Mouse (Mus musculus) testis, postnatal 14 days (tissue): ENCODE results near the gene Klc4.

Source experiments
- DNase-seq: peaks from one replicate; pipeline ENCODE4 v3.0.0; 2021; ENCODE audit warnings: low spot score

The Klc4 gene

GRCm38 (mm10) chr17:46619683-46620357 is 26.0 kb downstream of the Klc4 start:
- DNase-seq, result no peak

GRCm38 (mm10) chr17:46618769-46619682 is 26.8 kb downstream of the Klc4 start:
- DNase-seq, result no peak

GRCm38 (mm10) chr17:46618394-46618768 is 27.4 kb downstream of the Klc4 start:
- no peak for DNase-seq

- no peak for DNase-seq
Measured at GRCm38 (mm10) chr17:46617799-46618198, 28.0 kb downstream of the Klc4 start.

GRCm38 (mm10) chr17:46613229-46613628 is 32.6 kb downstream of the Klc4 start:
- DNase-seq, result no peak

- DNase-seq, result no peak
Measured at GRCm38 (mm10) chr17:46612820-46613219, 33.0 kb downstream of the Klc4 start.

GRCm38 (mm10) chr17:46612189-46612588 is 33.6 kb downstream of the Klc4 start:
- no peak for DNase-seq

- DNase-seq, result no peak
Measured at GRCm38 (mm10) chr17:46611316-46611715, 34.5 kb downstream of the Klc4 start.

GRCm38 (mm10) chr17:46609721-46610514 is 35.9 kb downstream of the Klc4 start:
- DNase-seq, result no peak

GRCm38 (mm10) chr17:46605987-46606386 is 39.8 kb downstream of the Klc4 start:
- no peak for DNase-seq

GRCm38 (mm10) chr17:46605126-46605525 is 40.7 kb downstream of the Klc4 start:
- no peak for DNase-seq

- no peak for DNase-seq
Measured at GRCm38 (mm10) chr17:46603229-46603628, 42.6 kb downstream of the Klc4 start.

GRCm38 (mm10) chr17:46602212-46602611 is 43.6 kb downstream of the Klc4 start:
- DNase-seq, result no peak

- no peak for DNase-seq
Measured at GRCm38 (mm10) chr17:46600569-46600968, 45.3 kb downstream of the Klc4 start.

- DNase-seq, result no peak
Measured at GRCm38 (mm10) chr17:46598963-46599362, 46.9 kb downstream of the Klc4 start.

GRCm38 (mm10) chr17:46597956-46598355 is 47.9 kb downstream of the Klc4 start:
- DNase-seq, result no peak

GRCm38 (mm10) chr17:46595336-46595735 is 50.5 kb downstream of the Klc4 start:
- DNase-seq, result no peak

GRCm38 (mm10) chr17:46594606-46595005 is 51.2 kb downstream of the Klc4 start:
- DNase-seq, result no peak

GRCm38 (mm10) chr17:46593124-46593523 is 52.7 kb downstream of the Klc4 start:
- no peak for DNase-seq

GRCm38 (mm10) chr17:46591406-46591805 is 54.4 kb downstream of the Klc4 start:
- no peak for DNase-seq

- no peak for DNase-seq
Measured at GRCm38 (mm10) chr17:46590439-46590838, 55.4 kb downstream of the Klc4 start.

GRCm38 (mm10) chr17:46589635-46590314 is 56.0 kb downstream of the Klc4 start:
- DNase-seq, result no peak
